Mouse (Mus musculus) myocyte (in vitro differentiated cells): ENCODE results near the gene Slc22a15.

ENCODE experiments used
- CEBPB ChIP-seq: IDR thresholded peaks from 2 replicates; pipeline ENCODE4 v1.6.1; 2011; ENCODE audit warnings: mild to moderate bottlenecking, moderate library complexity; ENCODE audit not compliant: poor library complexity, insufficient read depth, severe bottlenecking
- E2F4 ChIP-seq: IDR thresholded peaks from one replicate; pipeline ENCODE4 v1.6.1; 2011; ENCODE audit warnings: mild to moderate bottlenecking, control low read depth, moderate library complexity; ENCODE audit not compliant: insufficient read depth
- MAX ChIP-seq: IDR thresholded peaks from one replicate; pipeline ENCODE4 v1.6.1; 2011; ENCODE audit warnings: low read depth, mild to moderate bottlenecking, control low read depth
- MYOD1 ChIP-seq, 3 experiments: IDR thresholded peaks; one replicate each; pipeline ENCODE4 v1.6.1; 2011; ENCODE audit warnings: control low read depth in 2 of 3, low read depth in 2 of 3, mild to moderate bottlenecking in 2 of 3, moderate library complexity in 1 of 3; ENCODE audit not compliant: insufficient read length in 2 of 3, control insufficient read depth in 1 of 3
- MYOG ChIP-seq, 3 experiments: IDR thresholded peaks; one replicate each; pipeline ENCODE4 v1.6.1; 2011; ENCODE audit warnings: control low read depth in 2 of 3, low read depth in 2 of 3, mild to moderate bottlenecking in 2 of 3; ENCODE audit not compliant: insufficient read length in 2 of 3, control insufficient read depth in 1 of 3, insufficient read depth in 1 of 3
- POLR2A ChIP-seq: IDR thresholded peaks from one replicate; pipeline ENCODE4 v1.6.1; 2011; ENCODE audit warnings: low read depth, mild to moderate bottlenecking, control low read depth, moderate library complexity; ENCODE audit not compliant: insufficient read length
- REST ChIP-seq: IDR thresholded peaks from one replicate; pipeline ENCODE4 v1.6.1; 2011; ENCODE audit warnings: mild to moderate bottlenecking, control low read depth, moderate library complexity; ENCODE audit not compliant: insufficient read depth, insufficient read length
- SRF ChIP-seq: IDR thresholded peaks from one replicate; pipeline ENCODE4 v1.6.1; 2011; ENCODE audit warnings: low read depth; ENCODE audit not compliant: control insufficient read depth, insufficient read length
- TCF12 ChIP-seq: IDR thresholded peaks from one replicate; pipeline ENCODE4 v1.6.1; 2011; ENCODE audit warnings: mild to moderate bottlenecking, control low read depth; ENCODE audit not compliant: poor library complexity, insufficient read depth, severe bottlenecking
- TCF3 ChIP-seq: IDR thresholded peaks from one replicate; pipeline ENCODE4 v1.6.1; 2011; ENCODE audit warnings: low read depth, control low read depth; ENCODE audit not compliant: insufficient read length
- USF1 ChIP-seq: IDR thresholded peaks from one replicate; pipeline ENCODE4 v1.6.1; 2011; ENCODE audit warnings: low read depth, mild to moderate bottlenecking, control low read depth, moderate library complexity

- no peak for TF ChIP-seq USF1
- no peak for TF ChIP-seq SRF
- TF ChIP-seq MYOG (IDR thresholded peaks at IDR 0.05; ENCODE audit: control insufficient read depth in 1 of 3, insufficient read depth in 1 of 3, insufficient read length in 2 of 3, low read depth in 2 of 3) = no peak
- TF ChIP-seq POLR2A = no peak
- TF ChIP-seq E2F4 = no peak
- no peak for TF ChIP-seq MAX
- TF ChIP-seq MYOD1 (IDR thresholded peaks at IDR 0.05; ENCODE audit: control insufficient read depth in 1 of 3, insufficient read length in 2 of 3, low read depth in 2 of 3) = no peak
- TF ChIP-seq TCF3 = no peak
- no peak for TF ChIP-seq CEBPB
- no peak for TF ChIP-seq REST
- TF ChIP-seq TCF12 = no peak
Measured at GRCm38 (mm10) chr3:101875258-101875920, 48.9 kb downstream of the Slc22a15 start.
